Mouse (Mus musculus) MEL (cell line): ENCODE results near the gene Rgl1. TPM values are rescaled to one million over a fixed set of nuclear protein-coding genes. Genes with fewer than 3 reads are reported as not detected.

Experiments used
- DNase-seq: peaks from one replicate; pipeline ENCODE4 v3.0.0; 2011; ENCODE audit warnings: low read depth, low spot score
- H3K27ac ChIP-seq: 2 replicates; pipeline ENCODE4 v1.5.1; 2012; ENCODE audit warnings: low read depth, mild to moderate bottlenecking, control low read depth, low read length, moderate library complexity; ENCODE audit not compliant: control insufficient read depth
- H3K27me3 ChIP-seq, 2 experiments: fragments of 150-350 bp in 1 of 2; sonication (generic) in 1 of 2; 2 replicates each; pipeline ENCODE4 v1.6.1; 2012; ENCODE audit warnings: low read length in 2 of 2, mild to moderate bottlenecking in 2 of 2, improper control_type of control experiment in 1 of 2, moderate library complexity in 1 of 2; ENCODE audit not compliant: insufficient read depth in 2 of 2, control insufficient read depth in 1 of 2
- H3K36me3 ChIP-seq, 2 experiments: 2 replicates each; pipeline ENCODE4 v1.6.1; 2012 to 2014; ENCODE audit warnings: low read length in 2 of 2, improper control_type of control experiment in 1 of 2, inconsistent platforms in 1 of 2, mild to moderate bottlenecking in 1 of 2; ENCODE audit not compliant: insufficient read depth in 2 of 2, control insufficient read depth in 1 of 2
- H3K4me1 ChIP-seq, 2 experiments: fragments of 150-350 bp in 1 of 2; sonication (generic) in 1 of 2; 2 replicates each; pipeline ENCODE4 v1.6.1; 2012; ENCODE audit warnings: low read length in 2 of 2, improper control_type of control experiment in 1 of 2, mild to moderate bottlenecking in 1 of 2; ENCODE audit not compliant: insufficient read depth in 2 of 2, control insufficient read depth in 1 of 2
- H3K4me3 ChIP-seq, 2 experiments: fragments of 150-350 bp in 1 of 2; sonication (generic) in 1 of 2; 2 replicates each; pipeline ENCODE4 v1.5.1; 2012; ENCODE audit warnings: low read depth in 2 of 2, low read length in 2 of 2, mild to moderate bottlenecking in 2 of 2, moderate library complexity in 2 of 2, control low read depth in 1 of 2, improper control_type of control experiment in 1 of 2; ENCODE audit not compliant: control insufficient read depth in 1 of 2, insufficient read depth in 1 of 2
- H3K79me2 ChIP-seq: 2 replicates; pipeline ENCODE4 v1.6.1; 2012; ENCODE audit warnings: mild to moderate bottlenecking, low read length, moderate library complexity; ENCODE audit not compliant: control insufficient read depth, poor library complexity, insufficient read depth
- H3K9ac ChIP-seq: 2 replicates; pipeline ENCODE4 v1.6.1; 2012; ENCODE audit warnings: low read depth, mild to moderate bottlenecking, control low read depth, low read length, moderate library complexity; ENCODE audit not compliant: control insufficient read depth, poor library complexity, severe bottlenecking
- H3K9me3 ChIP-seq: fragments of 150-350 bp; sonication (generic); replicated peaks from 2 replicates; pipeline ENCODE4 v1.6.1; 2012; ENCODE audit warnings: mild to moderate bottlenecking, low read length, improper control_type of control experiment, moderate library complexity; ENCODE audit not compliant: insufficient read depth
- CTCF ChIP-seq, 3 experiments: IDR thresholded peaks in 2 of 3; conservative IDR thresholded peaks in 1 of 3; 2 replicates each; pipeline ENCODE4 v1.5.1; 2011 to 2012; ENCODE audit warnings: low read length in 3 of 3, low read depth in 2 of 3, mild to moderate bottlenecking in 2 of 3, improper control_type of control experiment in 1 of 3, inconsistent platforms in 1 of 3, mixed read lengths in 1 of 3, moderate library complexity in 1 of 3; ENCODE audit not compliant: control insufficient read depth in 1 of 3, insufficient read depth in 1 of 3, poor library complexity in 1 of 3, severe bottlenecking in 1 of 3
- E2F4 ChIP-seq: IDR thresholded peaks from 2 replicates; pipeline ENCODE4 v1.6.1; 2011; ENCODE audit warnings: low read depth, low read length, improper control_type of control experiment, borderline replicate concordance
- ELF1 ChIP-seq: IDR thresholded peaks from 2 replicates; pipeline ENCODE4 v1.6.1; 2014; ENCODE audit warnings: low read depth, mild to moderate bottlenecking, inconsistent platforms, low read length, improper control_type of control experiment, moderate library complexity
- ETS1 ChIP-seq: IDR thresholded peaks from 2 replicates; pipeline ENCODE4 v1.6.1; 2012; ENCODE audit warnings: low read depth, mild to moderate bottlenecking, inconsistent platforms, low read length, improper control_type of control experiment, moderate library complexity
- GABPA ChIP-seq: IDR thresholded peaks from 2 replicates; pipeline ENCODE4 v1.6.1; 2012; ENCODE audit warnings: low read depth, mild to moderate bottlenecking, inconsistent platforms, low read length, improper control_type of control experiment, moderate library complexity
- GATA1 ChIP-seq: IDR thresholded peaks from 2 replicates; pipeline ENCODE4 v1.6.1; 2011; ENCODE audit warnings: low read depth, low read length, improper control_type of control experiment
- KAT2A ChIP-seq: conservative IDR thresholded peaks from 2 replicates; pipeline ENCODE4 v1.6.1; 2012; ENCODE audit warnings: low read depth, low read length, improper control_type of control experiment, inconsistent platforms
- MAFK ChIP-seq: IDR thresholded peaks from 2 replicates; pipeline ENCODE4 v1.6.1; 2011; ENCODE audit warnings: low read depth, mild to moderate bottlenecking, low read length, improper control_type of control experiment, borderline replicate concordance
- MAX ChIP-seq: IDR thresholded peaks from 2 replicates; pipeline ENCODE4 v1.6.1; 2011; ENCODE audit warnings: low read length, improper control_type of control experiment
- MAZ ChIP-seq: IDR thresholded peaks from 2 replicates; pipeline ENCODE4 v1.6.1; 2012; ENCODE audit warnings: low read depth, mild to moderate bottlenecking, inconsistent platforms, low read length, improper control_type of control experiment
- MEF2A ChIP-seq: IDR thresholded peaks from 2 replicates; pipeline ENCODE4 v1.6.1; 2014; ENCODE audit warnings: low read depth, mild to moderate bottlenecking, inconsistent platforms, low read length, improper control_type of control experiment; ENCODE audit not compliant: poor library complexity, insufficient replicate concordance, severe bottlenecking; ENCODE audit errors: extremely low read depth
- MXI1 ChIP-seq: IDR thresholded peaks from 2 replicates; pipeline ENCODE4 v1.6.1; 2011; ENCODE audit warnings: mild to moderate bottlenecking, low read depth, low read length, improper control_type of control experiment
- MYB ChIP-seq: IDR thresholded peaks from 2 replicates; pipeline ENCODE4 v1.6.1; 2011; ENCODE audit warnings: mild to moderate bottlenecking, low read depth, low read length, improper control_type of control experiment
- NELFE ChIP-seq: IDR thresholded peaks from 2 replicates; pipeline ENCODE4 v1.6.1; 2011; ENCODE audit warnings: low read depth, low read length, improper control_type of control experiment
- NRF1 ChIP-seq: IDR thresholded peaks from 2 replicates; pipeline ENCODE4 v1.6.1; 2014; ENCODE audit warnings: low read depth, mild to moderate bottlenecking, inconsistent platforms, low read length, improper control_type of control experiment, moderate library complexity; ENCODE audit not compliant: poor library complexity, insufficient read depth, severe bottlenecking
- POLR2A ChIP-seq, 2 experiments: IDR thresholded peaks; 2 replicates each; pipeline ENCODE4 v1.6.1; 2011 to 2012; ENCODE audit warnings: low read length in 2 of 2, mild to moderate bottlenecking in 2 of 2, control low read depth in 1 of 2, improper control_type of control experiment in 1 of 2, low read depth in 1 of 2, moderate library complexity in 1 of 2; ENCODE audit not compliant: control insufficient read depth in 1 of 2, insufficient read depth in 1 of 2, poor library complexity in 1 of 2
- POLR2AphosphoS2 ChIP-seq: IDR thresholded peaks from 2 replicates; pipeline ENCODE4 v1.6.1; 2011; ENCODE audit warnings: low read length, improper control_type of control experiment
- RAD21 ChIP-seq: IDR thresholded peaks from 2 replicates; pipeline ENCODE4 v1.6.1; 2011; ENCODE audit warnings: mild to moderate bottlenecking, low read depth, low read length, improper control_type of control experiment
- RCOR1 ChIP-seq: IDR thresholded peaks from 2 replicates; pipeline ENCODE4 v1.6.1; 2012; ENCODE audit warnings: low read depth, mild to moderate bottlenecking, inconsistent platforms, low read length, improper control_type of control experiment
- SMC3 ChIP-seq: IDR thresholded peaks from 2 replicates; pipeline ENCODE4 v1.6.1; 2011; ENCODE audit warnings: low read depth, low read length, improper control_type of control experiment
- TCF12 ChIP-seq: IDR thresholded peaks from 2 replicates; pipeline ENCODE4 v1.6.1; 2014; ENCODE audit warnings: low read depth, mild to moderate bottlenecking, inconsistent platforms, low read length, improper control_type of control experiment, moderate library complexity
- UBTF ChIP-seq: IDR thresholded peaks from 2 replicates; pipeline ENCODE4 v1.6.1; 2012; ENCODE audit warnings: low read depth, mild to moderate bottlenecking, inconsistent platforms, low read length, improper control_type of control experiment, moderate library complexity, borderline replicate concordance; ENCODE audit not compliant: insufficient read depth
- USF1 ChIP-seq: IDR thresholded peaks from 2 replicates; pipeline ENCODE4 v1.6.1; 2014; ENCODE audit warnings: low read depth, mild to moderate bottlenecking, inconsistent platforms, low read length, improper control_type of control experiment, moderate library complexity
- USF2 ChIP-seq, 2 experiments: IDR thresholded peaks; 2 replicates each; pipeline ENCODE4 v1.6.1; 2011 to 2012; ENCODE audit warnings: improper control_type of control experiment in 2 of 2, low read length in 2 of 2, borderline replicate concordance in 1 of 2, inconsistent platforms in 1 of 2, low read depth in 1 of 2, mild to moderate bottlenecking in 1 of 2; ENCODE audit not compliant: insufficient read depth in 1 of 2
- ZMIZ1 ChIP-seq: IDR thresholded peaks from 2 replicates; pipeline ENCODE4 v1.6.1; 2012; ENCODE audit warnings: low read depth, mild to moderate bottlenecking, inconsistent platforms, low read length, improper control_type of control experiment, moderate library complexity
- ZNF384 ChIP-seq: IDR thresholded peaks from 2 replicates; pipeline ENCODE4 v1.6.1; 2012; ENCODE audit warnings: low read depth, mild to moderate bottlenecking, inconsistent platforms, low read length, improper control_type of control experiment
- polyA plus RNA-seq, 2 experiments: library from polyadenylated mRNA; stranded (reverse) in 1 of 2; unstranded in 1 of 2; fragments of >175 nt in 1 of 2; fragments of >200 nt in 1 of 2; gene quantifications; 2 replicates each; pipeline versions ENCODE4 v1.2.1 to v1.2.4; 2012; ENCODE audit warnings: low replicate concordance in 2 of 2, low read depth in 1 of 2; ENCODE audit not compliant: insufficient read length in 2 of 2, insufficient read depth in 1 of 2, missing spikeins in 1 of 2
- total RNA-seq: library from RNA; depleted of rRNA; stranded (reverse); fragments of 300-350 nt; gene quantifications from 2 replicates; pipeline ENCODE4 v1.2.3, GENCODE M21; 2012

Rgl1 gene
- total and polyA plus RNA-seq, 3 experiments: 0.12 to 0.39 TPM; not detected in 1

- no peaks in the 10 kb centered on the region for H3K9me3 ChIP-seq
- peaks cover 12% of the 10 kb centered on the region in 2 experiments; a peak in 3 of 4 replicates for H3K27me3 ChIP-seq
- no peaks in the 10 kb centered on the region for H3K4me1 ChIP-seq
- no peaks in the 10 kb centered on the region for H3K79me2 ChIP-seq
- H3K27ac ChIP-seq: no peak overlapping the region
- H3K4me3 ChIP-seq: no peak overlapping the region
- TF ChIP-seq MAZ (no peak), POLR2A (IDR thresholded peaks at IDR 0.05; ENCODE audit: control insufficient read depth in 1 of 2, insufficient read depth in 1 of 2, low read depth in 1 of 2, low read length in 2 of 2, poor library complexity in 1 of 2) (no peak), ZNF384 (no peak), TCF12 (no peak), MYB (no peak), MXI1 (no peak), SMC3 (no peak), ZMIZ1 (no peak), CTCF (IDR thresholded peaks at IDR 0.05 in 2 of 3, conservative IDR thresholded peaks at IDR 0.05 in 1 of 3; ENCODE audit: control insufficient read depth in 1 of 3, insufficient read depth in 1 of 3, low read depth in 2 of 3, low read length in 3 of 3, poor library complexity in 1 of 3, severe bottlenecking in 1 of 3) (no peak), KAT2A (no peak), GATA1 (no peak), RCOR1 (no peak), MEF2A (no peak), POLR2AphosphoS2 (no peak), NELFE (no peak), MAFK (no peak), GABPA (no peak), USF2 (IDR thresholded peaks at IDR 0.05; ENCODE audit: borderline replicate concordance in 1 of 2, insufficient read depth in 1 of 2, low read depth in 1 of 2, low read length in 2 of 2) (no peak), ETS1 (no peak), USF1 (no peak)
- no peak overlapping the region for H3K9ac ChIP-seq
- no peaks in the 10 kb centered on the region for H3K36me3 ChIP-seq
- no peak for DNase-seq
Measured at GRCm38 (mm10) chr1:152542747-152543378, 223.3 kb downstream of the Rgl1 start.

- peaks cover 6 to 10% of the 10 kb centered on the region in 2 experiments; a peak in 3 of 4 replicates for H3K27me3 ChIP-seq
- TF ChIP-seq RAD21 (no peak), E2F4 (no peak), ELF1 (no peak), UBTF (no peak), CTCF (IDR thresholded peaks at IDR 0.05 in 2 of 3, conservative IDR thresholded peaks at IDR 0.05 in 1 of 3; ENCODE audit: control insufficient read depth in 1 of 3, insufficient read depth in 1 of 3, low read depth in 2 of 3, low read length in 3 of 3, poor library complexity in 1 of 3, severe bottlenecking in 1 of 3) (no peak), POLR2A (IDR thresholded peaks at IDR 0.05; ENCODE audit: control insufficient read depth in 1 of 2, insufficient read depth in 1 of 2, low read depth in 1 of 2, low read length in 2 of 2, poor library complexity in 1 of 2) (no peak), POLR2AphosphoS2 (no peak), NRF1 (no peak), MAX (no peak), USF1 (no peak)
- no peaks in the 10 kb centered on the region for H3K4me1 ChIP-seq
- H3K36me3 ChIP-seq: no peaks in the 10 kb centered on the region
- DNase-seq: no peak
- no peak overlapping the region for H3K4me3 ChIP-seq
- no peaks in the 10 kb centered on the region for H3K79me2 ChIP-seq
- no peak overlapping the region for H3K27ac ChIP-seq
- no peaks in the 10 kb centered on the region for H3K9me3 ChIP-seq
- no peak overlapping the region for H3K9ac ChIP-seq
Measured at GRCm38 (mm10) chr1:152540304-152540887, 225.8 kb downstream of the Rgl1 start.
